Mouse (Mus musculus) neural tube, embryonic 15.5 days (tissue): ENCODE measurements around the gene Cygb. TPM values are rescaled to one million over a fixed set of nuclear protein-coding genes. Genes with fewer than 3 reads are reported as not detected.
"Not testable (repeated sequence)": the region's sequence is repeated elsewhere in the genome, so short reads cannot be mapped to it uniquely, and the experiment has no call there.

ENCODE experiments used
- ATAC-seq: fragments of 200-750 bp; cut with Nextera tagmentation; 2 replicates; pipeline ENCODE4 v1.8.0; 2017; ENCODE audit warnings: mild to moderate bottlenecking, moderate TSS enrichment, moderate library complexity; ENCODE audit not compliant: low FRiP score
- H3K27ac ChIP-seq: fragments of 300-500 bp; sonication (generic); replicated peaks from 2 replicates; pipeline ENCODE4 v1.5.1; 2015; ENCODE audit warnings: mild to moderate bottlenecking, inconsistent platforms
- H3K27me3 ChIP-seq: fragments of 300-500 bp; sonication (generic); replicated peaks from 2 replicates; pipeline ENCODE4 v1.6.1; 2015; ENCODE audit warnings: inconsistent platforms
- H3K36me3 ChIP-seq: fragments of 300-500 bp; sonication (generic); 2 replicates; pipeline ENCODE4 v1.6.1; 2015; ENCODE audit warnings: inconsistent platforms
- H3K4me1 ChIP-seq: fragments of 300-500 bp; sonication (generic); 2 replicates; pipeline ENCODE4 v1.6.1; 2015; ENCODE audit warnings: inconsistent platforms
- H3K4me2 ChIP-seq: fragments of 300-500 bp; sonication (generic); 2 replicates; pipeline ENCODE4 v1.6.1; 2015; ENCODE audit warnings: inconsistent platforms, mild to moderate bottlenecking, moderate library complexity
- H3K4me3 ChIP-seq: fragments of 300-500 bp; sonication (generic); replicated peaks from 2 replicates; pipeline ENCODE4 v1.5.1; 2015; ENCODE audit warnings: mild to moderate bottlenecking, inconsistent platforms
- H3K9ac ChIP-seq: fragments of 300-500 bp; sonication (generic); replicated peaks from 2 replicates; pipeline ENCODE4 v1.6.1; 2015; ENCODE audit warnings: mild to moderate bottlenecking, inconsistent platforms
- H3K9me3 ChIP-seq: fragments of 300-500 bp; sonication (generic); replicated peaks from 2 replicates; pipeline ENCODE4 v1.6.1; 2016; ENCODE audit warnings: inconsistent platforms
- WGBS: fragments of 180-500 bp; shearing (Covaris S2); methylation state at CpG from one replicate; pipeline ENCODE4 v1.1.7; 2015; ENCODE audit warnings: mixed read lengths; 5-methylcytosine and 5-hydroxymethylcytosine counted together
- polyA plus RNA-seq: library from polyadenylated mRNA; unstranded; fragments of >200 nt; fragmentation: Nextera tagmentation; extraction: Ambion mirVana; gene quantifications from 2 replicates; pipeline ENCODE4 v1.2.1, GENCODE M21; 2015

Cygb gene
- polyA plus RNA-seq, 1 experiment from 2014 or later: 31.1 TPM

DNA sequence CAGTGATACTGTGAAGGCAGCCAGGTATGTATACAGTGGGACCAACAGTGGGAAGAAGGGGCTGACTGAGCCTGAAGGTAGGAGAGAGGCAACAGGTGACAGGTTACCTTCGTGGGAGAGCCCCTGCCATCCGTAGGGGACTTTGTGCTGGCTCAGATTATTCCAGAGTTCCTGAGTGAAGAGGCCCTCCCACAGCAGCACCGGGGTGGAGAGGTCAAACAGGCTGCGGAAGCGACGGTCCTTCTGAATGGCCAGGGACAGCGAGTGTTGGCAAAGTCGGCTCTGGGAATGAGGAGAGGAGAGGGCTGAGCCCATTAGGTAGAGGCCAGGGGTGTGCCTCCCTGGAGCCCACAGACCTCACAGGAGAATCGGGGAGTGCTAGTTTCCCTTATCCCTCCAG lies 31.6 kb upstream of the Cygb start:
- H3K9me3 ChIP-seq: no peaks in the 10 kb centered on the region
- H3K4me3 ChIP-seq: no peak overlapping the region
- 82% methylated on average over 9 of the region's 9 CpGs for WGBS
- ATAC-seq: no peak
- no peaks in the 10 kb centered on the region for H3K4me1 ChIP-seq
- no peak overlapping the region for H3K27ac ChIP-seq
- peaks cover 12% of the 10 kb centered on the region for H3K36me3 ChIP-seq
- H3K9ac ChIP-seq: no peak overlapping the region
- no peaks in the 10 kb centered on the region for H3K27me3 ChIP-seq
- no peak overlapping the region for H3K4me2 ChIP-seq

DNA sequence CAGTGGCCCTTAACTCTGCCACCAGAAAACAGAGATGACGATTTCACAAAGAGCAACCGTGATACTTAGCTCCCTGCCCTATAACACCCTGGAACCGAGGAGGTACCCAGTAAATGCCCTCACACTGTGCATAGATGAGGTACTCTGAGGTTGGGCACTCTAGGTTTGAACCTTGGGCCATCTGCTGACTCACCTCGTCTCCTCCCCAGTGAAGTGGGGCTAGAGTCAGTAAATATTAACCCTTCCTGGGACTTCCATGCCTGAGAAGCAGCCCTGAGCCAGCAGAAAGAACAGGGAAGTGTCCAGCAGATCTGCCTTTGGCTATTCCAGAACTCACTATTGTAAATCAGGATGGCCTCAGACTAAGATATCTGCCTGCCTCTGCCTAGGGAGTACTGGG lies 29.7 kb upstream of the Cygb start:
- Histone ChIP-seq H3K27me3 (no peaks in the 10 kb centered on the region), H3K36me3 (peaks cover 18% of the 10 kb centered on the region), H3K9ac (no peak overlapping the region), H3K4me3 (no peak overlapping the region), H3K4me2 (no peak overlapping the region), H3K27ac (no peak overlapping the region), H3K4me1 (no peaks in the 10 kb centered on the region), H3K9me3 (no peaks in the 10 kb centered on the region)
- WGBS: 86% methylated on average over 4 of the region's 4 CpGs
- no peak for ATAC-seq

DNA sequence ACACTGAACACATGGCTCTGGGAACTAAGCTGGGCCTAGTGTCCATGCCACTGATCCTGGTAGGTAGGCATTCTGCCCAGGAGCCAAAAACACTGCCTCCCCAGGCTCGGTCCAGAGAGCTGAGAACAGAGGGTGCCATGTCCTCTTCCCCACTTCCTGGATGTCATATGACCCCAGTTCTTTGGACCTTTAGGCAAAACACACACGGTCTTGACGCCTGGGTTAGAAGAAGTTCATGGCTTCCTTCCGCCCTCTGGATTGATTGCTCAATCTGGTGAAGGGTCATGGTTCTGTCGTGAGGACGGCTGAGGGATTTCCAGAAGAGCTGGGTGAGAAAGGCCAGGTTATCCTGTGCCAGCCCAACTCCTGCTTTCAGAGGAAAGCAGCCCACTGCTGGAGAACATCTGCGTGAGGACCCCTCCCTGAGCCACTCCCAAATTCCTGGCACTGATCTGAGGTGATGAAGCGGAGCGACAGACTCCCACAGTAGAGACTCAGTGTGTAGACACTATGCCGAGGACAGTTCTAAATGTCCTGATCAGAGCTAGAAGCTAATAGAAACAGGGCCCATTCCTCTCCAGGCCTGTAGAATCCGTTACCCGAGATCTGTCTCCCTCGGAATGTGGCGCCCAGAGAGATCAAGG lies 28.5 kb upstream of the Cygb start:
- Histone ChIP-seq H3K4me1 (no peaks in the 10 kb centered on the region), H3K9me3 (no peaks in the 10 kb centered on the region), H3K27ac (no peak overlapping the region), H3K36me3 (peaks cover 28% of the 10 kb centered on the region), H3K27me3 (no peaks in the 10 kb centered on the region), H3K4me2 (no peak overlapping the region), H3K9ac (no peak overlapping the region), H3K4me3 (no peak overlapping the region)
- WGBS: 87% methylated on average over 14 of the region's 14 CpGs
- no peak for ATAC-seq

DNA sequence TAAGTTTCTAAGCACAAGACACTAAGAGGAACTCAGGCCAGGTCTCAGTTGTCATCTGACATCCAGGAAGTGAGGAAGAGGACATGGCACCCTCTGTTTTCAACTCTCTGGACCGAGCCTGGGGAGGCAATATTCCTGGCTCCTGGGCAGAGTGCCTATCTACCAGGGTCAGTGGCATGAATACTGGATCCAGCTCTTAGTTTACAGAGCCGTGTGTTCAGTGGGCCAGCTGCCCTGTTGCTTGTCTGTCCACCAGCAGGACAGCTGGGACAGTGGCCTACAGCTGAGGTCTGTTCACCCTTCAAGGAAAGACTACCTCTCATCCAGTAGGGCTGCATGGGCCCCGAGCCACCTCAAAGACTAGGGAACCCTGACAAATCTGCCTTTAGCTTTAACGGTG lies 27.0 kb upstream of the Cygb start:
- H3K9ac ChIP-seq: no peak overlapping the region
- H3K4me3 ChIP-seq: no peak overlapping the region
- H3K27ac ChIP-seq: no peak overlapping the region
- no peaks in the 10 kb centered on the region for H3K27me3 ChIP-seq
- H3K9me3 ChIP-seq: no peaks in the 10 kb centered on the region
- H3K4me1 ChIP-seq: no peaks in the 10 kb centered on the region
- 84% methylated on average over 4 of the region's 4 CpGs for WGBS
- no peak for ATAC-seq
- peaks cover 42% of the 10 kb centered on the region for H3K36me3 ChIP-seq
- H3K4me2 ChIP-seq: no peak overlapping the region

DNA sequence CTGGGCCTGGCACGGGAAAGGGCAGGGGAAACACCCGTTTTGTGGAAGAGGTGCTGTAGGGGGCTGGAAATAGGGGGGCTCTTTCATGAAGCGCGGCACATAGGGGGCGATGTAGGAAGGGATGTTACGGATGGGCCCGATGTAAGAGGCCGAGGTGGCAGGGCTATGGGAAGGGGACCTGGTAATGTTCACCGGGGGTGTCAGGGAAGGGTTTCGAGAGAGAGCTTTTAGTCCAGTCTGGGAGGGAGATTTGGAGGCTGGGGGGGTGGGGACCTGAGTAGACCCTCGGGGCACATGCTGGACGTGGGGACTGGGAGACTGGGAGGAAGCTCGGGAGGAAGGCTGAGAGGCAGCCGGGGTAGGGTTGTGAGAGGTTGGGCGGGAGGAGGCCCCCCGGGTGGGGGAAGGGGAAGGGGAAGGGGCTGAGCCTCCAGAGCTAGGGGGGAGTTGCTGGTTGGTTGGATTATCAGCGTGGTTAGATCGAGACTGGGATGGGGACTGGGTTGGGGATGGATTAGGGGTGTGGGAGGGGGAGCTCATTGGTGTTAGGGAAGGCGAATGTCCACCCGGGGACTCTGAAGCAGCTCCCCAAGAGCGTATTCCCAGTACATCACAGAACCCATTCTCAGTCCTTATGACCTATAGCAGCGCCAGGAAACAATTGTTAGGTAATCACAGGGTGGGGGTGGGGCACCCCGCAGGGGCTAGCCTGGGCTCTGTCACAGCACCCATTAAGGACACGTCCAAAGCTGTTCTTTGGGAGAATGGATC lies 26.4 kb upstream of the Cygb start:
- H3K27me3 ChIP-seq: no peaks in the 10 kb centered on the region
- H3K4me1 ChIP-seq: no peaks in the 10 kb centered on the region
- no peaks in the 10 kb centered on the region for H3K9me3 ChIP-seq
- H3K4me3 ChIP-seq: no peak overlapping the region
- no peak overlapping the region for H3K9ac ChIP-seq
- H3K36me3 ChIP-seq: peaks cover 46% of the 10 kb centered on the region
- no peak overlapping the region for H3K4me2 ChIP-seq
- no peak for ATAC-seq
- WGBS: 80% methylated on average over 24 of the region's 24 CpGs
- H3K27ac ChIP-seq: no peak overlapping the region

DNA sequence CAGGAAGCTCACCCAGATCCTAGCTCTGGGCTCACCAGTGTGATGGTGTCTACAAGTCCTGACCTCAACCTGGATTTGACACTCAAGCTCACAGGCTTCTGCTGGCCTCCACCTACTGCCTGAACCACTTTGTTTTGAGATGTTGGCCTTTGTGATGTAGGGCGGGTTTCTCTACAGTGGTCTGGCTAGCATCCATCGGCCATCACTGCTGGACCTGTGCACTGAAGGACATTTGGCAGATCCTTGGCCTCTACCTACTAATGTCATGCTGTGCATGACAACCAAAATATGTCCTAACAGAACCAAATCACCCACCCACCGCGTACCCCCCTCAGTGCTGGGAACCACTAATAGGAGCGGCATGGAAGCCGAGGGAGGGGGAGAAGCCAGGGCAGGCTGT lies 25.0 kb upstream of the Cygb start:
- no peak overlapping the region for H3K27ac ChIP-seq
- H3K9ac ChIP-seq: no peak overlapping the region
- H3K27me3 ChIP-seq: no peaks in the 10 kb centered on the region
- peaks cover 56% of the 10 kb centered on the region for H3K36me3 ChIP-seq
- no peak overlapping the region for H3K4me2 ChIP-seq
- no peak for ATAC-seq
- no peaks in the 10 kb centered on the region for H3K9me3 ChIP-seq
- peaks cover 9% of the 10 kb centered on the region; the same call in 1 of the 2 replicates for H3K4me1 ChIP-seq
- WGBS: 90% methylated on average over 6 of the region's 6 CpGs
- H3K4me3 ChIP-seq: no peak overlapping the region

DNA sequence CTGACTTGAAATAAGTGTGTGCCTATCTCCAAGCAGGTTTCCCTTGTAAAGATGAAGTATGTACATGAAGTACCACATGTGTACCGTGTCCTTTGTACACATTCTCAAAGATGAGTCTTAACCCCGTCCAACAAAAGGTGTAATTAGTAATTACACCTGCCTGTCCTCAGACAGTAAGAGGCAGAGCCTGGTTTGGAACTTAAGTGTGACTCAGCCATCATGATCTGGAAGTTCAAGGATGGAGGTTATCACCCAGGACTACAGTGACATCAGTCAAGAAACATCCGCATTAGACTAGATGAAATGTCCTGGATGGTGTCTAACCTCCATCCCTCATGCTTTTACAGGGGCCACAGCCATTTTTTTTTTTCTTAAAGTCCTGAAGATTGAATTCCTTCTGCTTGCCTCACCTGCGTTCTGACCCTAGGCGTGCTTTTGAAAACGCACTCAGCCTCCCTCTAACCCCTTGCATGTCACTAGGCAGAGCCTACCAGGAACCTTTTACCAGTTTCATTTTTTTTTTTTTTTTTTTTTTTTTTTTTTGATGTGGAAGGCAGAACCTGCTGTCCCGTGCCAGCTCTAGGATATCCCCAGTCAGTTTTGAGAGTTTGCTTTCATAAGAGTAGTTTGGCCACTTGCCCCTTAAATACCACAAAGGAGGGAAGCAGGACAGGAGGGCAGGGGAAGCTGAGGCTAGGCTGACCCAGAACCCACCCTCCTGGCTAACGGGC lies 23.8 kb upstream of the Cygb start:
- no peak for ATAC-seq
- H3K4me1 ChIP-seq: peaks cover 21% of the 10 kb centered on the region
- 94% methylated on average over 8 of the region's 8 CpGs for WGBS
- H3K9me3 ChIP-seq: no peaks in the 10 kb centered on the region
- H3K27ac ChIP-seq: no peak overlapping the region
- H3K36me3 ChIP-seq: peaks cover 65% of the 10 kb centered on the region
- H3K27me3 ChIP-seq: no peaks in the 10 kb centered on the region
- no peak overlapping the region for H3K9ac ChIP-seq
- no peak overlapping the region for H3K4me2 ChIP-seq
- no peak overlapping the region for H3K4me3 ChIP-seq

DNA sequence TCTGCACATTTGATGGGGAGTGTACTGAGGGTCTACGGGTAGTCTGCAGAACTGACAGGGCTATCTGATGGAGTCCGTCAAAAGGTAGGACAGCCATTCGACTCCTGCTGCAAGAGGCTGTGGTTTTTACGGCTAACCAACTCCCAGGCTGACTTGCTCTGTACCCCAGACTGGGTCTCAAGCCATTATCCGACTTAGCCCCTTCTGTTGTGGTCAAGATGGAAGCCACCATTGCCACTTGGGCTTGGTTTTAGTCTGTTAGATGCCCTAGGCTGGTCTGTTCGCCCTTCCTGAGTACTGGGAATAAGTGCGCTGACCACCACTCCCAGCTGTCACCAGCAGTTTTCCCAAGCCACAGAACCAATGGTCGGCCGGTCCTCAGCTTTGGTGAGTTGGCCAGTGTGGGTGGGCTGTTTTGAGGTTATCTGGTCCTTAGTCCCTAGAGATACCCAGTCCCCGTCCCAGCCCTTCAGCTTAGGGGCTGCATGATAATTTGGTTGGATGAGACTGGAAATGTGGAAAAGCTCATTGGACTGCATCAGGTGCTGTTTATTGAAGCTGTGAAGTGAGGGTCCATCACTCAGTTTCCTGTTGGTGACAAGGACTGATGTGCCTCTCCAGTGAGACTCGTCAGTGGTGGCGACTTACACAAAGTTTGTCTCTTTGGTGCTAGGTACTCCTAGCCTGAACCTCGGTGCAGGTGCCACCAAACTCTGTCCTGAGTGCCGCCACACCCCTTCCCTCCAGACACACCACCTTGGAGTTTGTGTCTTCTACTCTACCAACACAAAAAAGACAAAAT lies 22.3 kb upstream of the Cygb start:
- no peak for ATAC-seq
- H3K9ac ChIP-seq: no peak overlapping the region
- H3K27me3 ChIP-seq: no peaks in the 10 kb centered on the region
- peaks cover 64% of the 10 kb centered on the region for H3K36me3 ChIP-seq
- H3K4me1 ChIP-seq: peaks cover 29% of the 10 kb centered on the region
- WGBS: 91% methylated on average over 14 of the region's 14 CpGs
- no peak overlapping the region for H3K4me3 ChIP-seq
- no peak overlapping the region for H3K27ac ChIP-seq
- H3K9me3 ChIP-seq: no peaks in the 10 kb centered on the region
- no peak overlapping the region for H3K4me2 ChIP-seq

DNA sequence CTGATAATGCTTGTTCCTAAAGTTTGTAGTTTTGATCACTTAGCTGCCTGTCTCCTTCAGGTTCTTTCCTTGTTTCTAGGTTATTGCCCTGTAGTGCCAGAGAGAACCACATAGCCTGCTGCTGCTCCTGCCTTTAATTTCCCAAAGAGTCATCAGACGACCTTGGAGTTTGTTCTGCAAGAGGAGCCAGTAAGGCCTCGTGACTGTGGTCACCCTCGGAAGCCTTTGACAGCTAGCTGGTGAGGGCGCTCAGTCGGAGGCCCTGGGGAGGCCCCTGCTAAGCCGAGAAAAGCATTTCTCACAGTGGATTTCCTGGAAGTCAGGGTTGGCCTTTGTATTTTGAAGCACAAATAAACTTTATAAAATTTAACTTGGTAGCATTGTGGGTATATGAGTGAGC lies 21.3 kb upstream of the Cygb start:
- 86% methylated on average over 6 of the region's 6 CpGs for WGBS
- not testable (repeated sequence) for H3K9me3 ChIP-seq
- H3K36me3 ChIP-seq: peaks cover 64% of the 10 kb centered on the region

DNA sequence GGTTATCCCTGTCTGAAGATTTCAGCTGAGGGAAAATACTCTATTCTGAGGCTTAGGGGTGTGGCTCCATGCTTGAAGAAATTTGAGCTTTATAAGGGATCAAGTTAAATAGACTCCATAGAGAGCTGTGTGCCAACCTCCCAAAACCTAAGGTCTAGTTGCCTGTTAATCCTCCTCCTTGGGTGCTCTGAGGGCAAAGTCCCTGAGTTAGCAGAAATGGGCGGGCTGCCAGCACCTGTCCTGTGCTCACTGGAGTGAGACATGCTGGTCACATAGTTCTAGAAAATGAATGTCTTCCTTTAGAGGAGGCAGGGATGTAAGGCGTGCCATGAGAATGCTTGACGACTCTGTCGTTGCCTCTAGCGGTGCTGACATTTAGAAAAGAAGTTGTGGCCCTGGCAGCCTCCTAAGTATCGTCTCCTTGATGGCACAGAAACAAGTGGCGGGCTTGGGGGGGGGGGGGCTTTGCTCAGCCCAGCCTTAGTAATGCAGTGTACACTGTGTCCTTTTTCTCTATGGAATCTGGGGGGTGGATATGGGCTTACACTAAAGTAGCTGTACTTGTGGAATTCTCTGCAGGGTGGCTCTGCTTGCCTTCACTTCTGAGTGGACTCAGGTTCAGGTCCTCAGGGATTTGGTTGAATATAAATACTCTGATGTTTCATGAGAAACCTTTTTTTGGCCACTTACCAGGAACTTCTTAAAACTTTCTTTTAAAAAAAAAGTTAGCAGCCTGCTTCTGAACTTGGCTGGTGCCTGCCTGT lies 20.7 kb upstream of the Cygb start:
- no peak for ATAC-seq
- no peak overlapping the region for H3K27ac ChIP-seq
- H3K4me1 ChIP-seq: peaks cover 42% of the 10 kb centered on the region
- WGBS: 68% methylated on average over 7 of the region's 7 CpGs
- H3K4me3 ChIP-seq: no peak overlapping the region
- no peaks in the 10 kb centered on the region for H3K9me3 ChIP-seq
- H3K36me3 ChIP-seq: peaks cover 64% of the 10 kb centered on the region
- no peak overlapping the region for H3K9ac ChIP-seq
- no peaks in the 10 kb centered on the region for H3K27me3 ChIP-seq
- H3K4me2 ChIP-seq: no peak overlapping the region

More for the DNA sequence above, 21.3 kb upstream of the Cygb start:
- not testable (repeated sequence) for ATAC-seq, H3K9ac ChIP-seq, H3K4me2 ChIP-seq, H3K4me3 ChIP-seq, H3K27ac ChIP-seq, H3K27me3 ChIP-seq
- peaks cover 37% of the 10 kb centered on the region for H3K4me1 ChIP-seq

DNA sequence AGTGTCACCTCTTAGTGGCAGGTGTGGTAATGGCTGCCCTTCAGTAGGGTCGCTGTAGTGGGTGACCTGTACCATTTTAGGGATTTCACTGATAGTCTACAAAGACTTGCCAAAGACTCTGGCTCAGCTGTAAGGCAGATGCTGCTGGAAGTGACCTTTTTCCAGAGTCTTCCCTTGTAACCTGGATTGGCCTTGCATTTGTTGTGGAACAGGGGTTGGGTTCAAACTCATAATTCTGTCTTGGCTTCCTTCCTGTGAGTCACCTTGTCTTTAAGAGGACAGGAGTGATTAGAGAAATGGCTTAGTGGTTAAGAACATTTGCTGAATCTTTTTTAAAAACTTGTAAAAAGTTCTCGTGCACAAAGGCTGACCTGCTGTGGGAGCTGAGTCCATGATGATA lies 19.3 kb upstream of the Cygb start:
- H3K4me1 ChIP-seq: peaks cover 49% of the 10 kb centered on the region
- H3K27me3 ChIP-seq: no peaks in the 10 kb centered on the region
- H3K36me3 ChIP-seq: peaks cover 54% of the 10 kb centered on the region
- peak overlapping the region; percentile 92 for H3K4me2 ChIP-seq
- H3K9me3 ChIP-seq: no peaks in the 10 kb centered on the region
- 90% methylated on average over 2 of the region's 2 CpGs for WGBS
- H3K27ac ChIP-seq: no peak overlapping the region
- H3K4me3 ChIP-seq: no peak overlapping the region; the same call in 1 of the 2 replicates
- H3K9ac ChIP-seq: peak overlapping the region; percentile 75; the same call in 1 of the 2 replicates
- no peak for ATAC-seq
